Mouse (Mus musculus) heart, adult 11 months (tissue): ENCODE measurements around the gene Olfr1352.
"Not testable (repeated sequence)": the region's sequence is repeated elsewhere in the genome, so short reads cannot be mapped to it uniquely, and the experiment has no call there.

Source experiments
- DNase-seq: peaks from one replicate; pipeline ENCODE4 v3.0.0; 2022

The Olfr1352 gene

DNA sequence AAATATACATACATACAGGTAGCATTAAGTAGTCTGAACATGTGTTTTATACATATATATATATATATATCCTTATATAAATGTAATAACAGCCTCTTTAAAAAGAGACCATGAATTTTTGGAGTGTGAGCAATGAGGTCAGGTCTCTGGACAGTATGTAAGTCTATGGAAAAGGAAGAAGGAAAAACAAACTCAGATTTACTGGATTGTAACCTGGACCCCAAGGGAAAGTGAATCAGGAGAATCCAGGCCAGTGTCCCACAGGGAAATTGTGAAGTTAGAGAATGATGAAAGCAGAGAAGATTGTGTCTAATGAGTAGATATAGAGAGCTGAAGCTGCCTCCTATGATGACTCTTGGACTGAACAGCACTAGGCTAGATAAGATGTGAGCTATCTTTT is at the start of gene Olfr1352:
TSS of gene Olfr1352 (plus strand) at position 301 of the 400 bp plus-strand sequence.
- DNase-seq: no peak

DNA sequence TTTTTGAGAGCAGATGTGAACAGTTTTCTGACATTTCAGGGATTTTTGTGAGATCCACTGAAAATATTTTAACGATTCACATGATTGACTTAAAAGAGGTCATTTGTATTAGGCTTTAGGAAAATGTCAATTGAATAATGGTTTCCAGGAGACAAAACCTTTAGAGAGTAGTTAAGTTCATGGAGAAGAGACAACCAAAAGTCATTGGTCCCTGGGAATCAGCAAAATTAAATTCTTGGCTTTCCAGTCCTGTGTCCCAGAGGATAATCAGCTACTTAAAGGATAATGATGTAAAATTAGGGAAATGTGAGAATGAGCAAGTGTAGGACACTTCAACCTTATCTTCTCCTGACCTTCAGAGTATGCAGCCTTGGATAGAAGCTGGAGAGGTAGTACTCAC is 30.5 kb upstream of the Olfr1352 start, which contains the start of gene Olfr8:
TSS of gene Olfr8 (plus strand) at position 301 of the 400 bp plus-strand sequence.
- DNase-seq: not testable (repeated sequence)

DNA sequence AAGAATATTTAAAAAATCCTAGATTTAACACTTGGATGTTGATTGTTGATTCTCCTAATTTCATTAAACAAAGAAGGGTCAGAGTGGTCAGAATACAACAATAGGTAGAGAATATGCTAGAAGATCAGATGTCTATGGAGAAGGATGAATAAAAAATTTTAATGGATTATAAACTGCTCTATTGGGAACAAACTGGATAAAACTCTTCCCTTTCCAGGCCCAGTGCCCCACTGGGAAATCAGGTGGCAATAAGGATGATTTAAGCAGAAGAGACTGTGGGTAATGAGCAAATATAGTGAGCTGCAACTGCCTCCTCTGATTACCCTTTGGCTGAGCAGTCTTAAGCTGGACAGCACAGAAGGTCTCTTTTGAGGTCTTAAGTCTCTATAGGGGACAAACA is 17.8 kb upstream of the Olfr1352 start, which contains the start of gene Olfr1353:
TSS of gene Olfr1353 (plus strand) at position 301 of the 400 bp plus-strand sequence.
- not testable (repeated sequence) for DNase-seq

DNA sequence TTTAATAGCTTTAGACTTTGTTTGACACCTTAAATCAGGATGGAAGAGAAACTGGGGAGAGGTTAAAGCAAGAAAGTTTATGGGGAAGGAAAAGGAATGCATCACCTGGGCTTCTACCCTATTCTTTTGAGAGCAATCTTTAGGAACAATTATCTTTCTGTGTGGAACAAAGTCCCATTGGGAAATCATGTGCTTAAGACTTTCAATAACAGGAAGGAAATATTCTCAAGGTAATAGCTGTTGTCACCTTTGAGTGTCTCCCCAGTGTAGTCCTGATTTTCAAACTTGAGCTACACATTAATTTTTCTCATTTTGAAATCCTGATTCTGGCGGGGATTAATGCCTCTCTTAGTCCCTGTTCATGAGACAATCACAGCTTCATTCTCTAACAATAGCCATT is 31.3 kb downstream of the Olfr1352 start, which contains the start of gene Olfr1351:
TSS of gene Olfr1351 (plus strand) at position 301 of the 400 bp plus-strand sequence.
- no peak for DNase-seq

DNA sequence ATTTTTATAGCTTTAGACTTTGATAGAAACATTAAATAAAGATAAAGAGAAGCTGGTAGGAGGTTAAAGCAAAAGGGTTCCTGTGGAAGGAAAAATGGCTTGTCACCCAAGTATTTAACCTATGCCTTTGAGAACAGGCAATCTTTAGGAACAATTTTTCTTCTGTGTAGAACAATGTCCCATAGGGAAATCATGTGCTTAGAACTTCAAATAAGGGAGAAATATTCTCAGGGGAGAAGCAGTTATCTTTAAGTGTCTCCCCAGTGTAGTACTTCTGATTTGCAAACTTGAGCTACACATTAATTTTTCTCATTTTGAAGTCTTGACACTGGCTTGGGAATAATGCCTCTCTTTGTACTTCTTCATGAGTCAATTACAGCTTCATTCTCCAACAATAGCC is 47.6 kb downstream of the Olfr1352 start, which contains the start of gene Olfr57:
TSS of gene Olfr57 (plus strand) at position 301 of the 400 bp plus-strand sequence.
- DNase-seq: no peak
